Mouse (Mus musculus) forebrain, embryonic 16.5 days (tissue): ENCODE data around the gene Scg5. TPM values are rescaled to one million over a fixed set of nuclear protein-coding genes. Genes with fewer than 3 reads are reported as not detected.

Experiments
- ATAC-seq: fragments of 200-750 bp; cut with Nextera tagmentation; 2 replicates; pipeline ENCODE4 v1.8.0; 2017; ENCODE audit warnings: mild to moderate bottlenecking, moderate library complexity
- H3K27ac ChIP-seq: fragments of 300-500 bp; sonication (generic); 2 replicates; pipeline ENCODE4 v1.5.1; 2014; ENCODE audit warnings: low read length, control low read depth
- H3K27me3 ChIP-seq: fragments of 300-500 bp; sonication (generic); replicated peaks from 2 replicates; pipeline ENCODE4 v1.6.1; 2014; ENCODE audit warnings: low read length; ENCODE audit not compliant: control insufficient read depth, insufficient read depth
- H3K36me3 ChIP-seq: fragments of 300-500 bp; sonication (generic); 2 replicates; pipeline ENCODE4 v1.6.1; 2014; ENCODE audit not compliant: control insufficient read depth, insufficient read depth
- H3K4me1 ChIP-seq: fragments of 300-500 bp; sonication (generic); replicated peaks from 2 replicates; pipeline ENCODE4 v1.6.1; 2014; ENCODE audit warnings: low read length; ENCODE audit not compliant: control insufficient read depth, insufficient read depth
- H3K4me2 ChIP-seq: fragments of 300-500 bp; sonication (generic); 2 replicates; pipeline ENCODE4 v1.6.1; 2014; ENCODE audit warnings: mild to moderate bottlenecking, low read length, control low read depth
- H3K4me3 ChIP-seq: fragments of 300-500 bp; sonication (generic); replicated peaks from 2 replicates; pipeline ENCODE4 v1.5.1; 2014; ENCODE audit warnings: mild to moderate bottlenecking, low read length, control low read depth
- H3K9ac ChIP-seq: fragments of 300-500 bp; sonication (generic); replicated peaks from 2 replicates; pipeline ENCODE4 v1.6.1; 2014; ENCODE audit warnings: low read depth, low read length, control low read depth
- H3K9me3 ChIP-seq: fragments of 300-500 bp; sonication (generic); 2 replicates; pipeline ENCODE4 v1.6.1; 2016; ENCODE audit warnings: low read length; ENCODE audit not compliant: control insufficient read depth
- whole genome bisulfite sequencing: fragments of 180-500 bp; shearing (Covaris S2); extraction: QIAGEN DNeasy Blood & Tissue Kit; methylation state at CpG from one replicate; pipeline ENCODE4 v1.1.7; 2014; 5-methylcytosine and 5-hydroxymethylcytosine counted together
- polyA plus RNA-seq: library from polyadenylated mRNA; unstranded; fragments of >200 nt; fragmentation: Nextera tagmentation; extraction: Ambion mirVana; gene quantifications from 2 replicates; pipeline ENCODE4 v1.2.1, GENCODE M21; 2015

Gene Scg5
- polyA plus RNA-seq, 1 experiment from 2014 or later = 220 TPM

GRCm38 (mm10) chr2:113728581-113728980, 100.3 kb downstream of the Scg5 start:
- WGBS = 90% methylated on average over 3 of the region's 3 CpGs
- Histone ChIP-seq H3K9ac (no peak overlapping the region), H3K36me3 (no peaks in the 10 kb centered on the region), H3K27me3 (no peaks in the 10 kb centered on the region), H3K27ac (no peak overlapping the region), H3K9me3 (no peaks in the 10 kb centered on the region), H3K4me3 (no peak overlapping the region), H3K4me2 (no peak overlapping the region), H3K4me1 (no peaks in the 10 kb centered on the region)
- no peak for ATAC-seq

Other genes with a start within 250 kb of the Scg5 start
- gene Grem1, start 70.5 kb downstream of the Scg5 start, polyA plus RNA-seq = 0.52 and 0.71 TPM in 2 replicates
- 28.1 and 38.4 TPM in 2 replicates for gene Arhgap11a, start 19.5 kb upstream of the Scg5 start, polyA plus RNA-seq
- gene Gjd2, start 184.5 kb upstream of the Scg5 start, polyA plus RNA-seq = 2.7 and 6.6 TPM in 2 replicates
- 0.56 and 2.6 TPM in 2 replicates for gene Actc1, start 224.4 kb upstream of the Scg5 start, polyA plus RNA-seq